Mouse (Mus musculus): ENCODE measurements around the gene Kank2. TPM values are rescaled to one million over a fixed set of nuclear protein-coding genes. Genes with fewer than 3 reads are reported as not detected.

Gene Kank2
- 18.9 and 21.3 TPM in 2 replicates for polyA plus RNA-seq (2015; fragmentation: Nextera tagmentation; extraction: Ambion mirVana)

DNA sequence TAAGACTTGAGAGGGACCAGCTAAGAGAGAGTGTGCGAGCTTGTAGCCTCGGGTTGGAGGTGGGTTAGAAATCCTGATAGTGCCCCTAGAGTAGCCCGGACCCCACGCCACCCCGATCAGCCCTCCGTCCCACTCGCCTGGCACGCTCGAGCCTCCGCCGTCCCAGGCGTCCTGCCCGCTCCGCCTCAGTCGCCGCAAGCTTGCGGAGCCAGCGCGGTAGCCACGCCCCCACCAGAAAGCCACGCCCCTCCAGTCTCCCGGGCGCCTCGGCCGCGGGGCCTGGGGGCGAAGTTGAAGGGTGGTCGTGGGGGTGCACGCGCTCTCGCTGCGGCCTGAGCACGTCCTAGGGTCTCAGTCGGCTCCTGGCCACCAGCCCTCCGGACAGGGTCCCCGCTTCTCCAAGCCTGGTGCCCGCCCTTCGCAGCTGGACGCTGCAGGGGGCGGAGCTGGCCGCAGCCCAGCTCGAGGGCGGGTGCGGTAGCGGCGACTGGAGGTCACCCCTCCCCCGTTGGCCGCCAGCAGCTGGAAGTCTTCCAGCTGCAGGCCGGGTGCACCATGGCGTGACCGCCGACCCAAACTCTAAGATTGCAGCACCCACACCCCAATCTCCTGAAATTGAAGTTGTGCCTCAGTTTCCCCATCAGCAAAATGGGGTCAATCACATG is at the start of gene Kank2:
Gene Kank2, minus strand, starts transcription at position 400 of the 665 bp plus-strand sequence.
- Histone ChIP-seq H3K9ac (peak within 1 kb of the TSS; percentile 93), H3K4me2 (replicated peaks) (peak within 1 kb of the TSS; percentile 69), H3K4me3 (peak within 1 kb of the TSS; percentile 94), H3K9me3 (no peaks in the 10 kb centered on the region), H3K36me3 (peaks cover 52% of the 10 kb centered on the region), H3K27ac (peak within 1 kb of the TSS; percentile 95), H3K27me3 (no peaks in the 10 kb centered on the region), H3K4me1 (peaks cover 29% of the 10 kb centered on the region)
- under 1% methylated on average over 52 of the region's 52 CpGs for WGBS
- ATAC-seq (ENCODE audit: low FRiP score, low read depth), result peak; percentile 81

DNA sequence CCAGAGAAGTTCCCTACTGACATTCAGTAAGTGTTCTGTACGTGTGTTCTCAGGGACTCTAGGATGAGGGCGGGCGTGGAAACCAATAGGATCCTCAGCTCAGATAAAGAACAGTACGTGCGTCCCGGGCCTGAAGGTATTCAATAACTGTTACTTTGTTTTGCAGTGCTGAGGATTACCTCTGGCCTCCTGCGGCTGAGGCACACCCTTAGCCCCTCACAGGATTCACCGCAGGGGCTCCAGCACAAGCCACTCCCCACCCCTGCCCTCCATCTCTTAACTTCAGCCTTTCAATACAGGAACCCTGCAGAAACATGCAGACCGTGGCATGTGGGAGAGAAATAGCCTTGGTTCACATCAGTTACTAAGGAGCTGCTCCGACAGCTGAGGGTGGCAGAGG is 49.4 kb upstream of the Kank2 start:
- H3K36me3 ChIP-seq, result peaks cover 29% of the 10 kb centered on the region
- H3K4me3 ChIP-seq, result no peak overlapping the region; the same call in 1 of the 2 replicates
- H3K27ac ChIP-seq, result peak overlapping the region; percentile 80
- H3K27me3 ChIP-seq, result no peaks in the 10 kb centered on the region
- peak overlapping the region; percentile 53 for H3K4me2 ChIP-seq (replicated peaks)
- no peak for ATAC-seq (ENCODE audit: low FRiP score, low read depth)
- no peaks in the 10 kb centered on the region for H3K9me3 ChIP-seq
- peaks cover 57% of the 10 kb centered on the region for H3K4me1 ChIP-seq
- peak overlapping the region; percentile 48 for H3K9ac ChIP-seq
- 30% methylated on average over 10 of the region's 10 CpGs for WGBS

DNA sequence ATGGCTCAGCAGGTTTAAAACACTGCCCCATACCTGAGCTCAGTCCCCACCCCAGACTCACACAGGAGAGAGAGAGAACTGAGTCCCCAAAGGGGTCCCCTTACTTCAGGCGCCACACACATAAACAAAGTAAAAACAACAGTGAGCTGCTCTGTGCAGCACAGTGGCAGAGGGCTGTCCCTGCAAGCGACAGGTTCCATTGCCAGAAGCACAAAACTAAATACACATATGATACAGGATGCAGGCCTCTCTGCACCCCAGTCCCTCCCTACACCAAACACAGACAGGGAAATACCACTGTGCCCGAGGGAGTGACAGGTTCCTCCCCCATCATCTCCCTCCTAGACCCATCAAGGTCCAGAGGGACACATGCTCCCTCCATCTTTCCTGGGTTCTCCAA is 48.9 kb upstream of the Kank2 start:
- Histone ChIP-seq H3K36me3 (peaks cover 34% of the 10 kb centered on the region), H3K27me3 (no peaks in the 10 kb centered on the region), H3K9me3 (no peaks in the 10 kb centered on the region), H3K27ac (peak overlapping the region; percentile 80), H3K4me2 (replicated peaks) (peak overlapping the region; percentile 53), H3K9ac (peak overlapping the region; percentile 48), H3K4me3 (peak overlapping the region; percentile 15; the same call in 1 of the 2 replicates), H3K4me1 (peaks cover 62% of the 10 kb centered on the region)
- no peak; the same call in 1 of the 2 replicates for ATAC-seq (ENCODE audit: low FRiP score, low read depth)
- 5% methylated on average over 3 of the region's 3 CpGs for WGBS

GRCm38 (mm10) chr9:21846755-21847341 is 48.3 kb upstream of the Kank2 start:
- peak; percentile 64 for ATAC-seq (ENCODE audit: low FRiP score, low read depth)
- Histone ChIP-seq H3K4me1 (peaks cover 61% of the 10 kb centered on the region), H3K4me2 (replicated peaks) (peak overlapping the region; percentile 53), H3K27ac (peak overlapping the region; percentile 80), H3K27me3 (no peaks in the 10 kb centered on the region), H3K36me3 (peaks cover 39% of the 10 kb centered on the region), H3K9me3 (no peaks in the 10 kb centered on the region), H3K4me3 (peak overlapping the region; percentile 15), H3K9ac (peak overlapping the region; percentile 48)
- 2% methylated on average over 11 of the region's 11 CpGs for WGBS

GRCm38 (mm10) chr9:21845381-21846080 is 47.0 kb upstream of the Kank2 start:
- Histone ChIP-seq H3K9me3 (no peaks in the 10 kb centered on the region), H3K9ac (no peak overlapping the region), H3K4me1 (peaks cover 49% of the 10 kb centered on the region), H3K27me3 (no peaks in the 10 kb centered on the region), H3K4me3 (no peak overlapping the region), H3K36me3 (peaks cover 49% of the 10 kb centered on the region), H3K4me2 (replicated peaks) (no peak overlapping the region), H3K27ac (no peak overlapping the region)
- no peak for ATAC-seq (ENCODE audit: low FRiP score, low read depth)
- 40% methylated on average over 14 of the region's 14 CpGs for WGBS

- Histone ChIP-seq H3K27ac (0 out of 2 replicates have a peak overlapping the region, but pooled peaks have one; percentile 22), H3K4me1 (peaks cover 36% of the 10 kb centered on the region), H3K36me3 (peaks cover 65% of the 10 kb centered on the region), H3K9ac (no peak overlapping the region), H3K9me3 (no peaks in the 10 kb centered on the region), H3K27me3 (no peaks in the 10 kb centered on the region), H3K4me2 (replicated peaks) (no peak overlapping the region), H3K4me3 (no peak overlapping the region)
- ATAC-seq (ENCODE audit: low FRiP score, low read depth), result no peak
- WGBS, result 81% methylated on average over 6 of the region's 6 CpGs
Observed at GRCm38 (mm10) chr9:21843086-21843485, 44.5 kb upstream of the Kank2 start.

DNA sequence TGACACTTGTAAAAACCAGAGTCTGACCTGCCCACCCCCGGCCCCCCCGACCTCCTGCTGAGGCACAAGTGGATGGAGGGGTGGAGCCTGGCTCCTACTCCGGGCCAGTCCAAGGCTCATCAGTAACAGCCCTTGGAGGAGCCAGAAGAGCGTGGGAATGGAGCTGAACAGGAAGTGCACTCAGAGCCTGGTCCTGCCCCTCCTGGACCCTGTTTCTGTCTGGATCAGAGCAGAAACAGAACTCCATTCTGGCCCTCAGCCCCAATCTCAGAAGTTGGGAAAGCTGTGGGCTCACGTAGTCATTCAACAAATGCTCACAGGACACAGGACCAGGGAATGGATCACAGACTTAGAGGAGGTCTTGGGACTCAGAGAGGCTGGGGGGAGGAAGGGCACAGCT is 43.8 kb upstream of the Kank2 start:
- no peaks in the 10 kb centered on the region for H3K27me3 ChIP-seq
- 42% methylated on average over 5 of the region's 5 CpGs for WGBS
- no peak overlapping the region for H3K4me3 ChIP-seq
- no peaks in the 10 kb centered on the region for H3K9me3 ChIP-seq
- ATAC-seq (ENCODE audit: low FRiP score, low read depth), result no peak
- H3K4me1 ChIP-seq, result peaks cover 29% of the 10 kb centered on the region
- no peak overlapping the region for H3K9ac ChIP-seq
- no peak overlapping the region for H3K4me2 ChIP-seq (replicated peaks)
- H3K36me3 ChIP-seq, result peaks cover 71% of the 10 kb centered on the region
- 0 out of 2 replicates have a peak overlapping the region, but pooled peaks have one; percentile 22 for H3K27ac ChIP-seq

DNA sequence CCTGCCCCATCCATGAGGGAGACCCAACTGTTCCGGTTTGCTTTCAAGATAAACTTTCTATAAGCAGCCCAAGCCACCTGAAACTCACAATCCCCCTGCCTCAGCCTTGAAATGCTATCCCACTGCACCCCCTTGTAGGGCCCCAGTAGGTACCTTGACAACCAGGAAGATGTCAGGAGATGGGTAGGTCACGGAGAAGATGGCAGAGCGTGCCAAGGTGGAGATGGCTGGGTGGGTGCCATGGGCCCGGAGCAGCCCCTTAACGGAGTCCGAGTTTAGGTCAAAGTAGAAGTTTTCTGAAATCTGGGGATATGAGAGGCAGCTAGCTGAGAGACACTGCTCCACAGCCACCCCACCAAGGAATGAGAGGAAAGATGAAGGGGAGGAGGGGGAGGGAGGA is 42.8 kb upstream of the Kank2 start:
- H3K9me3 ChIP-seq, result no peaks in the 10 kb centered on the region
- no peak for ATAC-seq (ENCODE audit: low FRiP score, low read depth)
- H3K27me3 ChIP-seq, result no peaks in the 10 kb centered on the region
- WGBS, result 94% methylated on average over 6 of the region's 6 CpGs
- H3K9ac ChIP-seq, result no peak overlapping the region
- peaks cover 19% of the 10 kb centered on the region for H3K4me1 ChIP-seq
- H3K27ac ChIP-seq, result no peak overlapping the region
- H3K4me3 ChIP-seq, result no peak overlapping the region
- H3K36me3 ChIP-seq, result peaks cover 81% of the 10 kb centered on the region
- H3K4me2 ChIP-seq (replicated peaks), result no peak overlapping the region

- no peak overlapping the region for H3K27ac ChIP-seq
- H3K9me3 ChIP-seq, result no peaks in the 10 kb centered on the region
- WGBS, result 63% methylated on average over 8 of the region's 8 CpGs
- no peak overlapping the region for H3K4me2 ChIP-seq (replicated peaks)
- no peak overlapping the region for H3K4me3 ChIP-seq
- peaks cover 86% of the 10 kb centered on the region for H3K36me3 ChIP-seq
- no peak overlapping the region for H3K9ac ChIP-seq
- H3K27me3 ChIP-seq, result no peaks in the 10 kb centered on the region
- no peak for ATAC-seq (ENCODE audit: low FRiP score, low read depth)
- peaks cover 9% of the 10 kb centered on the region for H3K4me1 ChIP-seq
Observed at GRCm38 (mm10) chr9:21840115-21840787, 41.7 kb upstream of the Kank2 start.

DNA sequence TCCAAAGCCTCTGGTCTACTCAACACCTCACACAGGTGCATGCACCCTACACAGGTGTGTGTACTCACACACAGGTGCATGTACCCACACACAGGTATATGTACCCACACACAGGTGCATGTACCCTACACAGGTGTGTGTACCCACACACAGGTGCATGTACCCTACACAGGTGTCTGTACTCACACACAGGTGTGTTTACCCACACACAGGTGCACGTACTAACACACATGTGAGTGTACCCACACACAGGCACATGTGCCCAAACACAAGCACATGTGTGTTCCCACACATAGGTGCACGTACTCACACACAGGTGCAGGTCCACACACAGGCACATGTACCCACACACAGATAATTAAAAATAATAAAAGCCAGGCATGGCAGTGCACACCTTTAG is 39.1 kb upstream of the Kank2 start:
- 88% methylated on average over 2 of the region's 2 CpGs for WGBS
- no peak for ATAC-seq (ENCODE audit: low FRiP score, low read depth)
- H3K27ac ChIP-seq, result no peak overlapping the region
- no peaks in the 10 kb centered on the region for H3K27me3 ChIP-seq
- H3K9me3 ChIP-seq, result no peaks in the 10 kb centered on the region
- no peak overlapping the region for H3K4me3 ChIP-seq
- H3K4me2 ChIP-seq (replicated peaks), result no peak overlapping the region
- peaks cover 84% of the 10 kb centered on the region for H3K36me3 ChIP-seq
- peaks cover 5% of the 10 kb centered on the region for H3K4me1 ChIP-seq
- no peak overlapping the region for H3K9ac ChIP-seq

DNA sequence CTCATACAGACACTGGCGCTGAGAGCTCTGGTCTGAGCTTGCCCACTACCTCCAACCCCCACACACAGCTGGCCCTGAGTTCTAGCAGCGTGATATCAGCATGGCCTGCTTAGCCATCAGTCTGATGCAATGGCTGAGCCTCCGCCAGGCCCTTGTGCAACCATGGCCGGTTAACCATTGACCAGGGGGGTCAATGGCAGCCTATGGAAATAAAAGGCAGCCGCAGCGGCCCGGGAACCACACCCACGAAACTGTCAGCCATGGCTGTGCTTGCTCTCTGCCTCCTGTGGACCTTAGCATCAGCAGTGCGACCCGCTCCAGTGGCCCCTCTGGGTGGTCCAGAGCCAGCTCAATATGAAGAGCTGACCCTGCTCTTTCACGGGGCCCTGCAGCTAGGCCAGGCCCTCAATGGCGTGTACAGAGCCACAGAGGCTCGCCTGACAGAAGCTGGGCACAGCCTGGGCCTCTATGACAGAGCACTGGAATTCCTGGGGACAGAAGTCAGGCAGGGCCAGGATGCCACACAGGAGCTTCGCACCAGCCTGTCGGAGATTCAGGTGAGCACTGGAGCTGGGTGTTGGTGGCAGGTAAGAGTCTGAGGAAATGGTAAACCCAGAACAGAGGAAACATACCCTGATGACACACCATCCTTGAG is 36.8 kb upstream of the Kank2 start, which contains the start of gene Angptl8:
Gene Angptl8, plus strand, starts transcription at position 253 of the 655 bp plus-strand sequence.
- H3K4me2 ChIP-seq (replicated peaks), result no peak within 1 kb of the TSS
- no peak for ATAC-seq (ENCODE audit: low FRiP score, low read depth)
- no peaks in the 10 kb centered on the region for H3K9me3 ChIP-seq
- 89% methylated on average over 15 of the region's 15 CpGs for WGBS
- no peaks in the 10 kb centered on the region for H3K4me1 ChIP-seq
- H3K9ac ChIP-seq, result no peak within 1 kb of the TSS
- H3K4me3 ChIP-seq, result no peak within 1 kb of the TSS
- H3K36me3 ChIP-seq, result peaks cover 87% of the 10 kb centered on the region
- no peak within 1 kb of the TSS for H3K27ac ChIP-seq
- H3K27me3 ChIP-seq, result no peaks in the 10 kb centered on the region

Measured in limb, embryonic 13.5 days (tissue).